Mouse (Mus musculus) forebrain, postnatal 0 days (tissue): Measurements from ENCODE around the gene Arih2. TPM values are rescaled to one million over a fixed set of nuclear protein-coding genes. Genes with fewer than 3 reads are reported as not detected.

Source experiments
- ATAC-seq: fragments of 200-750 bp; cut with Nextera tagmentation; 2 replicates; pipeline ENCODE4 v1.8.0; 2017; ENCODE audit warnings: mild to moderate bottlenecking, moderate library complexity
- DNase-seq: peaks from one replicate; pipeline ENCODE4 v3.0.0-alpha.2; 2015
- H3K27ac ChIP-seq: fragments of 300-500 bp; sonication (generic); 2 replicates; pipeline ENCODE4 v1.5.1; 2014; ENCODE audit warnings: low read depth, mild to moderate bottlenecking, antibody characterized with exemption, low read length, moderate library complexity, mixed read lengths
- H3K27me3 ChIP-seq: fragments of 300-500 bp; sonication (generic); 2 replicates; pipeline ENCODE4 v1.6.1; 2014; ENCODE audit warnings: mild to moderate bottlenecking, low read length, mixed read lengths; ENCODE audit not compliant: insufficient read depth
- H3K36me3 ChIP-seq: fragments of 300-500 bp; sonication (generic); 2 replicates; pipeline ENCODE4 v1.6.1; 2014; ENCODE audit warnings: mild to moderate bottlenecking, moderate library complexity; ENCODE audit not compliant: insufficient read depth
- H3K4me1 ChIP-seq: fragments of 300-500 bp; sonication (generic); 2 replicates; pipeline ENCODE4 v1.6.1; 2014; ENCODE audit warnings: antibody characterized with exemption; ENCODE audit not compliant: insufficient read depth
- H3K4me2 ChIP-seq: fragments of 300-500 bp; sonication (generic); 2 replicates; pipeline ENCODE4 v1.6.1; 2014; ENCODE audit warnings: low read depth, mild to moderate bottlenecking, moderate library complexity
- H3K4me3 ChIP-seq: fragments of 300-500 bp; sonication (generic); 2 replicates; pipeline ENCODE4 v1.5.1; 2014; ENCODE audit warnings: low read depth, low read length, mixed read lengths
- H3K9ac ChIP-seq: fragments of 300-500 bp; sonication (generic); 2 replicates; pipeline ENCODE4 v1.6.1; 2014; ENCODE audit warnings: mild to moderate bottlenecking
- H3K9me3 ChIP-seq: fragments of 300-500 bp; sonication (generic); 2 replicates; pipeline ENCODE4 v1.6.1; 2016; ENCODE audit warnings: low read length
- CTCF ChIP-seq: sonication (generic); IDR thresholded peaks from 2 replicates; pipeline ENCODE4 v1.5.1; 2016; ENCODE audit warnings: antibody characterized with exemption, control low read depth, low read depth
- WGBS: fragments of 180-500 bp; shearing (Covaris S2); extraction: QIAGEN DNeasy Blood & Tissue Kit; methylation state at CpG from one replicate; pipeline ENCODE4 v1.1.7; 2014; 5-methylcytosine and 5-hydroxymethylcytosine counted together
- microRNA counts: library from miRNA; unstranded; fragments of <30 nt; microRNA quantifications from one replicate; lab custom pipeline; 2015
- microRNA-seq, 2 experiments: library from miRNA; unstranded; fragments of <30 nt; microRNA quantifications; one replicate each; pipeline ENCODE4; 2016
- polyA plus RNA-seq: library from polyadenylated mRNA; unstranded; fragments of >200 nt; fragmentation: Nextera tagmentation; extraction: Ambion mirVana; gene quantifications from 2 replicates; pipeline ENCODE4 v1.2.1, GENCODE M21; 2015
- total RNA-seq: library from RNA; depleted of rRNA; stranded (reverse); fragments of >200 nt; gene quantifications from 2 replicates; pipeline ENCODE4 v1.2.3, GENCODE M21; 2014; rRNA removed

Gene Arih2
- total and polyA plus RNA-seq, 2 experiments from 2014 or later: 40.3 to 70.9 TPM

GRCm38 (mm10) chr9:108560227-108560841, 88.9 kb downstream of the Arih2 start, which contains the start of gene Impdh2:
Gene Impdh2 (plus strand): TSS chr9:108560286.
- Histone ChIP-seq H3K4me3 (peak within 1 kb of the TSS; percentile 56), H3K36me3 (peaks cover 71% of the 10 kb centered on the region), H3K9me3 (no peaks in the 10 kb centered on the region), H3K4me2 (peak within 1 kb of the TSS; percentile 68), H3K9ac (peak within 1 kb of the TSS; percentile 71), H3K27me3 (no peaks in the 10 kb centered on the region), H3K27ac (peak within 1 kb of the TSS; percentile 74), H3K4me1 (peaks cover 6% of the 10 kb centered on the region)
- TF ChIP-seq CTCF: peak; percentile 32
- ATAC-seq (peak; percentile 100), DNase-seq (peak; percentile 98)
- WGBS: 2% methylated on average over 50 of the region's 53 CpGs

- H3K27me3 ChIP-seq: no peaks in the 10 kb centered on the region
- WGBS: 91% methylated on average over 4 of the region's 4 CpGs
- H3K36me3 ChIP-seq: peaks cover 66% of the 10 kb centered on the region
- no peak overlapping the region for H3K4me2 ChIP-seq
- H3K4me3 ChIP-seq: no peak overlapping the region
- DNase-seq (no peak), ATAC-seq (no peak)
- TF ChIP-seq CTCF: no peak
- no peak overlapping the region for H3K27ac ChIP-seq
- no peaks in the 10 kb centered on the region for H3K9me3 ChIP-seq
- H3K4me1 ChIP-seq: peaks cover 6% of the 10 kb centered on the region
- H3K9ac ChIP-seq: no peak overlapping the region
Observed at GRCm38 (mm10) chr9:108559169-108559568, 90.0 kb downstream of the Arih2 start.

MicroRNAs encoded within 50 kb of the gene (microRNA counts, 519-probe panel; counts per million panel counts)
- 4,669 counts per million, percentile 62 among the panel's probes with 10 or more counts for microRNA mmu-miR-191 (lab: Ali Mortazavi, UCI)
- microRNA mmu-miR-425 (lab: Ali Mortazavi, UCI): 2,714 counts per million, percentile 21 among the panel's probes with 10 or more counts

Small RNA genes lying within 50 kb of the gene (microRNA-seq; reads per million reads assigned to microRNA genes)
- 0 reads per million in 2 experiments for gene Gm24083
- gene Gm26298: 0 reads per million in 2 experiments
- 0 reads per million in 2 experiments for gene Mir191
- 996 to 1,350 reads per million in 2 experiments for gene Mir425

Other genes starting within 250 kb of the Arih2 start
- gene Ccdc36, start 220.9 kb downstream of the Arih2 start, total RNA-seq: 1.8 and 1.9 TPM in 2 replicates
- gene Ccdc36, start 220.9 kb downstream of the Arih2 start, polyA plus RNA-seq: 1.2 and 1.8 TPM in 2 replicates
- gene BC048562, start 212.9 kb downstream of the Arih2 start, total RNA-seq: not detected in 2 replicates
- not detected in 2 replicates for gene BC048562, start 212.9 kb downstream of the Arih2 start, polyA plus RNA-seq
- gene Ccdc71, start 188.9 kb downstream of the Arih2 start, total RNA-seq: 37.2 and 38.7 TPM in 2 replicates
- 51.6 and 55.8 TPM in 2 replicates for gene Ccdc71, start 188.9 kb downstream of the Arih2 start, polyA plus RNA-seq
- gene Klhdc8b, start 187.8 kb downstream of the Arih2 start, total RNA-seq: 68.7 and 95.6 TPM in 2 replicates
- gene Klhdc8b, start 187.8 kb downstream of the Arih2 start, polyA plus RNA-seq: 45.5 and 56.5 TPM in 2 replicates
- gene Lamb2, start 169.7 kb downstream of the Arih2 start, total RNA-seq: 22.5 and 36.3 TPM in 2 replicates
- 9.1 and 12.5 TPM in 2 replicates for gene Lamb2, start 169.7 kb downstream of the Arih2 start, polyA plus RNA-seq
- 90.3 and 97.0 TPM in 2 replicates for gene Usp19, start 158.8 kb downstream of the Arih2 start, total RNA-seq
- gene Usp19, start 158.8 kb downstream of the Arih2 start, polyA plus RNA-seq: 32.2 and 41.5 TPM in 2 replicates
- gene Qars, start 141.7 kb downstream of the Arih2 start, total RNA-seq: 121 and 155 TPM in 2 replicates
- 55.1 and 59.5 TPM in 2 replicates for gene Qars, start 141.7 kb downstream of the Arih2 start, polyA plus RNA-seq
- gene Qrich1, start 132.6 kb downstream of the Arih2 start, total RNA-seq: 206 and 265 TPM in 2 replicates
- gene Qrich1, start 132.6 kb downstream of the Arih2 start, polyA plus RNA-seq: 109 and 123 TPM in 2 replicates
- gene Impdh2, start 89.1 kb downstream of the Arih2 start, total RNA-seq: 115 and 129 TPM in 2 replicates
- 102 and 106 TPM in 2 replicates for gene Impdh2, start 89.1 kb downstream of the Arih2 start, polyA plus RNA-seq
- 70.7 and 71.3 TPM in 2 replicates for gene Ndufaf3, start 82.0 kb downstream of the Arih2 start, total RNA-seq
- gene Ndufaf3, start 82.0 kb downstream of the Arih2 start, polyA plus RNA-seq: 104 and 108 TPM in 2 replicates
- 99.6 and 115 TPM in 2 replicates for gene Dalrd3, start 79.5 kb downstream of the Arih2 start, total RNA-seq
- gene Dalrd3, start 79.5 kb downstream of the Arih2 start, polyA plus RNA-seq: 221 and 261 TPM in 2 replicates
- gene Wdr6, start 70.6 kb downstream of the Arih2 start, total RNA-seq: 353 and 511 TPM in 2 replicates
- 206 and 283 TPM in 2 replicates for gene Wdr6, start 70.6 kb downstream of the Arih2 start, polyA plus RNA-seq
- 29.2 and 39.3 TPM in 2 replicates for gene P4htm, start 51.7 kb downstream of the Arih2 start, total RNA-seq
- 35.4 and 39.9 TPM in 2 replicates for gene P4htm, start 51.7 kb downstream of the Arih2 start, polyA plus RNA-seq
- gene Slc25a20, start 12.7 kb upstream of the Arih2 start, total RNA-seq: 37.6 and 40.5 TPM in 2 replicates
- 35.2 and 39.6 TPM in 2 replicates for gene Slc25a20, start 12.7 kb upstream of the Arih2 start, polyA plus RNA-seq
- gene Prkar2a, start 39.9 kb upstream of the Arih2 start, total RNA-seq: 81.2 and 104 TPM in 2 replicates
- 23.0 and 34.3 TPM in 2 replicates for gene Prkar2a, start 39.9 kb upstream of the Arih2 start, polyA plus RNA-seq
- gene Ip6k2, start 134.4 kb upstream of the Arih2 start, total RNA-seq: 136 and 140 TPM in 2 replicates
- gene Ip6k2, start 134.4 kb upstream of the Arih2 start, polyA plus RNA-seq: 218 and 226 TPM in 2 replicates
- gene Nckipsd, start 159.0 kb upstream of the Arih2 start, total RNA-seq: 27.4 and 27.6 TPM in 2 replicates
- 18.6 and 24.5 TPM in 2 replicates for gene Nckipsd, start 159.0 kb upstream of the Arih2 start, polyA plus RNA-seq
- 43.0 and 52.2 TPM in 2 replicates for gene Celsr3, start 176.9 kb upstream of the Arih2 start, total RNA-seq
- gene Celsr3, start 176.9 kb upstream of the Arih2 start, polyA plus RNA-seq: 3.9 and 6.8 TPM in 2 replicates
- 19.4 and 29.6 TPM in 2 replicates for gene Slc26a6, start 203.9 kb upstream of the Arih2 start, total RNA-seq
- 15.9 and 18.0 TPM in 2 replicates for gene Slc26a6, start 203.9 kb upstream of the Arih2 start, polyA plus RNA-seq